Mouse (Mus musculus) heart, embryonic 14.5 days (tissue): Measurements from ENCODE around the gene Fam196b. TPM values are rescaled to one million over a fixed set of nuclear protein-coding genes. Genes with fewer than 3 reads are reported as not detected.

ENCODE experiments used
- ATAC-seq: fragments of 200-750 bp; cut with Nextera tagmentation; 2 replicates; pipeline ENCODE4 v1.8.0; 2017; ENCODE audit warnings: low read depth, moderate TSS enrichment; ENCODE audit not compliant: insufficient number of reproducible peaks, insufficient read depth, low FRiP score
- H3K27ac ChIP-seq, 2 experiments: fragments of 200-500 bp in 1 of 2; fragments of 300-500 bp in 1 of 2; sonication (generic) in 1 of 2; replicated peaks in 1 of 2; 2 replicates each; pipeline ENCODE4 v1.5.1; 2012 to 2014; ENCODE audit warnings: low read depth in 2 of 2, low read length in 2 of 2, control low read depth in 1 of 2, mild to moderate bottlenecking in 1 of 2, mixed read lengths in 1 of 2; ENCODE audit not compliant: control insufficient read depth in 1 of 2, insufficient read depth in 1 of 2
- H3K27me3 ChIP-seq: fragments of 300-500 bp; sonication (generic); 2 replicates; pipeline ENCODE4 v1.6.1; 2014; ENCODE audit warnings: mild to moderate bottlenecking, low read length, control low read depth; ENCODE audit not compliant: control insufficient read depth, insufficient read depth
- H3K36me3 ChIP-seq: fragments of 300-500 bp; sonication (generic); 2 replicates; pipeline ENCODE4 v1.6.1; 2014; ENCODE audit warnings: mild to moderate bottlenecking, control low read depth, low read length, mixed read lengths; ENCODE audit not compliant: control insufficient read depth, insufficient read depth
- H3K4me1 ChIP-seq, 2 experiments: fragments of 200-500 bp in 1 of 2; fragments of 300-500 bp in 1 of 2; sonication (generic) in 1 of 2; 2 replicates each; pipeline ENCODE4 v1.6.1; 2012 to 2014; ENCODE audit warnings: low read length in 2 of 2, control low read depth in 1 of 2, mixed read lengths in 1 of 2; ENCODE audit not compliant: control insufficient read depth in 2 of 2, insufficient read depth in 2 of 2
- H3K4me2 ChIP-seq: fragments of 300-500 bp; sonication (generic); 2 replicates; pipeline ENCODE4 v1.6.1; 2014; ENCODE audit warnings: mild to moderate bottlenecking, low read length
- H3K4me3 ChIP-seq, 2 experiments: fragments of 200-500 bp in 1 of 2; fragments of 300-500 bp in 1 of 2; sonication (generic) in 1 of 2; 2 replicates each; pipeline ENCODE4 v1.5.1; 2012 to 2014; ENCODE audit warnings: low read length in 2 of 2, mild to moderate bottlenecking in 2 of 2, control low read depth in 1 of 2, low read depth in 1 of 2, moderate library complexity in 1 of 2; ENCODE audit not compliant: control insufficient read depth in 1 of 2, insufficient read depth in 1 of 2
- H3K9ac ChIP-seq: fragments of 300-500 bp; sonication (generic); 2 replicates; pipeline ENCODE4 v1.6.1; 2014; ENCODE audit warnings: mild to moderate bottlenecking, low read length
- H3K9me3 ChIP-seq: fragments of 300-500 bp; sonication (generic); 2 replicates; pipeline ENCODE4 v1.6.1; 2016; ENCODE audit warnings: low read length, control low read depth; ENCODE audit not compliant: control insufficient read depth
- WGBS: fragments of 180-500 bp; shearing (Covaris S2); extraction: QIAGEN DNeasy Blood & Tissue Kit; methylation state at CpG from one replicate; pipeline ENCODE4 v1.1.7; 2014; 5-methylcytosine and 5-hydroxymethylcytosine counted together
- polyA plus RNA-seq: library from polyadenylated mRNA; unstranded; fragments of >200 nt; fragmentation: Nextera tagmentation; extraction: Ambion mirVana; gene quantifications from 2 replicates; pipeline ENCODE4 v1.2.1, GENCODE M21; 2014

The Fam196b gene
- 0.15 and 0.22 TPM in 2 replicates for polyA plus RNA-seq

- Histone ChIP-seq H3K9me3 (no peaks in the 10 kb centered on the region), H3K4me2 (peak within 1 kb of the TSS; percentile 69), H3K27ac (no peak within 1 kb of the TSS), H3K9ac (peak within 1 kb of the TSS; percentile 44), H3K4me1 (no peaks in the 10 kb centered on the region), H3K27me3 (no peaks in the 10 kb centered on the region), H3K36me3 (no peaks in the 10 kb centered on the region), H3K4me3 (peak within 1 kb of the TSS; percentile 24 to 33; a peak in 3 of 4 replicates)
- ATAC-seq, result no peak
- whole genome bisulfite sequencing, result 6% methylated on average over 13 of the region's 13 CpGs
These were observed at the start of gene Fam196b for GRCm38 (mm10) chr11:34314534-34315379. Gene Fam196b, plus strand, starts transcription at chr11:34314822.

- Histone ChIP-seq H3K9me3 (no peaks in the 10 kb centered on the region), H3K27ac (no peak overlapping the region), H3K36me3 (no peaks in the 10 kb centered on the region), H3K4me1 (peaks cover 0 to 4% of the 10 kb centered on the region in 2 experiments; a peak in 1 of 4 replicates), H3K4me2 (no peak overlapping the region), H3K4me3 (no peak overlapping the region), H3K9ac (no peak overlapping the region), H3K27me3 (no peaks in the 10 kb centered on the region)
- no peak for ATAC-seq
- WGBS, result 64% methylated on average over 10 of the region's 10 CpGs
These were observed 42.6 kb upstream of the Fam196b start for GRCm38 (mm10) chr11:34272016-34272415.

DNA sequence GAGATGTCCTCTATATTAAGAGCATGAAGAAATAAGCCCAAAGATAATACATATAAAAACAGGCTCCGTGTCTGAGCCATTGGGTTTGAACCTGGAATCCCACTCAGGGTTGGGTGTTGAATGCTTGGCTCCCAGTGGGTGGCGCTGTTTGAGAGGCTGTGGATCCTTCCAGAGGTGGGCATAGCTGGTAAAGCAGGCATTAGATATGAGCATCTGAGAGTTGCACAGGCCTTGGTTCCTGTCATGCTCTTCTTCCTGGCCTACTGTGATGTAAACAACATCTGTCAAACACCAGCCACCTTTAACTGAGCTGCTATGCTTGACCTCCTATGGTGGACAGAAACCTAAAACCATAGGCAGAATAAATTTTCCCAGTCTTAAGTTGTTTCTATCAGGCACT is 38.7 kb upstream of the Fam196b start:
- no peak for ATAC-seq
- H3K4me1 ChIP-seq, result peaks cover 0 to 4% of the 10 kb centered on the region in 2 experiments; a peak in 1 of 4 replicates
- 42% methylated on average over 2 of the region's 2 CpGs for WGBS

DNA sequence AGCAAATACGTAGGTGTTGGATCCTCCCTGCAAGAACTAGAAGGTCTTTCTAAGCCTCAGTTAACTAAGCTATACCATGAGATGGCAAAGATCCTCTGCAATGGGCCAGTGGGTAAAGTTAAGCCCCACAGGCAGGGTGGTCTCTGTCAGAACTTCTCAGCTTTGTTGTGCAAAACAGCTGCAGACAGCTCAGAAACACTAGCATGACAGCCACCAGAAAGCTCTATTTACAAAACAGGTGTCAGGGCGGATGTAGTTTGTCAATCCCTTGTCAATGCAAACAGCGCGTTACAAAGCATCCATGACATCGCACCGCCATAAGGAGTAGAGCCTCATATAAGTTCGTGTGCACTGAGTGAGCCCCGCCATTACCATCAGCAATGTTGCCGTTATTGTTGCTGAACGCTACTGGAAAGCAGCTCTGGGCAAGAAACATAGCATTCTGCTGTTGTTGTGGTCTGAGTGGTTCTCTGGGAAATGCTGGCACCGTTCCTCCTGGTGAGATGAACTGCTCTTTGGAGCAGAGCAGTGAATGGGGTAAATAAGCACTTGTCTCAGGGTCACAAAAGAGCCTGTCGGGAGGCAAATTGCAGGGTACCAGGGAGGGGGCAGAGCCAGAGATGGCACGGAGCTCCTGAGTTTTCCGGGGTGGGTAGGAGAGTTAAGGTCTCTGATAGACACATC is 38.1 kb upstream of the Fam196b start:
- Histone ChIP-seq H3K27me3 (no peaks in the 10 kb centered on the region), H3K36me3 (no peaks in the 10 kb centered on the region), H3K4me3 (no peak overlapping the region), H3K4me2 (no peak overlapping the region), H3K27ac (no peak overlapping the region), H3K9ac (no peak overlapping the region), H3K4me1 (peaks cover 0 to 4% of the 10 kb centered on the region in 2 experiments; a peak in 1 of 4 replicates), H3K9me3 (no peaks in the 10 kb centered on the region)
- 78% methylated on average over 14 of the region's 14 CpGs for WGBS
- ATAC-seq, result no peak

More for the DNA sequence above, 38.7 kb upstream of the Fam196b start:
- Histone ChIP-seq H3K36me3 (no peaks in the 10 kb centered on the region), H3K27ac (no peak overlapping the region), H3K4me3 (no peak overlapping the region), H3K4me2 (no peak overlapping the region), H3K27me3 (no peaks in the 10 kb centered on the region), H3K9ac (no peak overlapping the region), H3K9me3 (no peaks in the 10 kb centered on the region)

GRCm38 (mm10) chr11:34277047-34277445 is 37.6 kb upstream of the Fam196b start:
- no peak for ATAC-seq
- Histone ChIP-seq H3K9me3 (no peaks in the 10 kb centered on the region), H3K9ac (no peak overlapping the region), H3K4me3 (no peak overlapping the region), H3K27ac (no peak overlapping the region), H3K4me2 (no peak overlapping the region), H3K4me1 (peaks cover 0 to 4% of the 10 kb centered on the region in 2 experiments; a peak in 1 of 4 replicates), H3K27me3 (no peaks in the 10 kb centered on the region), H3K36me3 (no peaks in the 10 kb centered on the region)
- WGBS, result 67% methylated on average over 3 of the region's 3 CpGs

DNA sequence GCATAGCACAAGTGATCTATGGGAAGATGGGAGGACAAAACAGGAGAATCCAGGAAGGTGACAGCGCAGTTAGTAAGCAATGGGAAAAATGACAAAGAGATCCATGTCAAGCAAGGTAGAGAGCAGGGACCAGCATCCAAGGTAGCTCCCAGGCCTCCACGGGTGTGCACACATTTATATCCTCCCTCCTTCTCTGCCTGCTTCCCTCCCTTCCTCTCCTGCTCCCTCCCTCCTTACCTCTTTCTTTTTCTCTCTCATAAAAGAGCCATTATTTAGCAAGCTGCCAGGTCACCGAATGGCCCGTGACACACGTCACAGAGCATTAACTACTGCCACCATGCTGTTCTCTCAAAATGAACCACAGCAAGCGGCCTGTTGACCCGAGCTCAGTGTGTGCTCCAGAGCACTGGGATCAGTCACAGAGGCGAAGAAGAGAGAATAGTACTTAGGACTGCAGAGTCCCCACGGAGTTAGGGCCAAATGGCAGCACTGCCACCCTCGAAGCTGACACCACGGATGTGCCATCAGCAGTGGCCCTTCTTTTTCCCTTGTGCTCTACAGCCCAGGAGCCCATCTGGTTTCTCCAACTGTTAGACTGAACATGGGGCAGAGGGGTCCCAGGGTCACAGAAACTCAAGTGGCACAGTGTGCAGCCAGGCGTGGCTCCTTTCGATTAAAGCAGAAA is 30.4 kb upstream of the Fam196b start:
- Histone ChIP-seq H3K27me3 (no peaks in the 10 kb centered on the region), H3K9ac (no peak overlapping the region), H3K4me1 (no peaks in the 10 kb centered on the region), H3K4me2 (no peak overlapping the region), H3K9me3 (no peaks in the 10 kb centered on the region), H3K36me3 (no peaks in the 10 kb centered on the region), H3K27ac (no peak overlapping the region), H3K4me3 (no peak overlapping the region)
- 49% methylated on average over 13 of the region's 13 CpGs for WGBS
- no peak for ATAC-seq

- no peak for ATAC-seq
- H3K27me3 ChIP-seq, result no peaks in the 10 kb centered on the region
- no peaks in the 10 kb centered on the region for H3K9me3 ChIP-seq
- no peak overlapping the region for H3K4me2 ChIP-seq
- no peak overlapping the region for H3K9ac ChIP-seq
- WGBS, result 50% methylated on average over 4 of the region's 4 CpGs
- H3K4me3 ChIP-seq, result no peak overlapping the region
- no peaks in the 10 kb centered on the region for H3K4me1 ChIP-seq
- H3K27ac ChIP-seq, result no peak overlapping the region
- no peaks in the 10 kb centered on the region for H3K36me3 ChIP-seq
These were observed 24.4 kb upstream of the Fam196b start for GRCm38 (mm10) chr11:34290265-34290664.
